Mouse (Mus musculus) heart, postnatal 0 days (tissue): Measurements from ENCODE around the gene 2210016F16Rik. TPM values are rescaled to one million over a fixed set of nuclear protein-coding genes. Genes with fewer than 3 reads are reported as not detected.
A peak's percentile ranks its signal among the peaks of the same experiment; 100 is the strongest.
"Not testable (repeated sequence)": the region's sequence is repeated elsewhere in the genome, so short reads cannot be mapped to it uniquely, and the experiment has no call there.

Experiments used
- ATAC-seq: fragments of 200-750 bp; cut with Nextera tagmentation; 2 replicates; pipeline ENCODE4 v1.8.0; 2017; ENCODE audit warnings: low read depth, moderate number of reproducible peaks, moderate library complexity; ENCODE audit not compliant: insufficient read depth
- DNase-seq: peaks from one replicate; pipeline ENCODE4 v3.0.0-alpha.2; 2016; ENCODE audit warnings: low spot score
- H3K27ac ChIP-seq: fragments of 300-500 bp; sonication (generic); 2 replicates; pipeline ENCODE4 v1.5.1; 2014; ENCODE audit warnings: low read depth, mild to moderate bottlenecking
- H3K27me3 ChIP-seq: fragments of 300-500 bp; sonication (generic); 2 replicates; pipeline ENCODE4 v1.6.1; 2014; ENCODE audit warnings: low read length, mixed read lengths; ENCODE audit not compliant: control insufficient read depth, insufficient read depth
- H3K36me3 ChIP-seq: fragments of 300-500 bp; sonication (generic); replicated peaks from 2 replicates; pipeline ENCODE4 v1.6.1; 2014; ENCODE audit warnings: low read length, mixed read lengths; ENCODE audit not compliant: control insufficient read depth, insufficient read depth
- H3K4me1 ChIP-seq: fragments of 300-500 bp; sonication (generic); 2 replicates; pipeline ENCODE4 v1.6.1; 2014; ENCODE audit warnings: antibody characterized with exemption; ENCODE audit not compliant: control insufficient read depth, insufficient read depth
- H3K4me2 ChIP-seq: fragments of 300-500 bp; sonication (generic); 2 replicates; pipeline ENCODE4 v1.6.1; 2014; ENCODE audit warnings: low read depth, mild to moderate bottlenecking, low read length, moderate library complexity
- H3K4me3 ChIP-seq: fragments of 300-500 bp; sonication (generic); 2 replicates; pipeline ENCODE4 v1.5.1; 2014; ENCODE audit warnings: low read depth, low read length
- H3K9ac ChIP-seq: fragments of 300-500 bp; sonication (generic); replicated peaks from 2 replicates; pipeline ENCODE4 v1.6.1; 2014; ENCODE audit warnings: low read depth, low read length, mixed read lengths
- H3K9me3 ChIP-seq: fragments of 300-500 bp; sonication (generic); replicated peaks from 2 replicates; pipeline ENCODE4 v1.6.1; 2016; ENCODE audit warnings: low read length; ENCODE audit not compliant: control insufficient read depth
- CTCF ChIP-seq: IDR thresholded peaks from 2 replicates; pipeline ENCODE4 v1.5.1; 2016; ENCODE audit warnings: antibody characterized with exemption, control low read depth, low read depth
- EP300 ChIP-seq: IDR thresholded peaks from 2 replicates; pipeline ENCODE4 v1.6.1; 2016; ENCODE audit warnings: antibody characterized with exemption, low read depth
- WGBS: fragments of 180-500 bp; shearing (Covaris S2); extraction: QIAGEN DNeasy Blood & Tissue Kit; methylation state at CpG from one replicate; pipeline ENCODE4 v1.1.7; 2014; 5-methylcytosine and 5-hydroxymethylcytosine counted together
- polyA plus RNA-seq: library from polyadenylated mRNA; unstranded; fragments of >200 nt; fragmentation: Nextera tagmentation; extraction: Ambion mirVana; gene quantifications from 2 replicates; pipeline ENCODE4 v1.2.1, GENCODE M21; 2015
- total RNA-seq: library from RNA; depleted of rRNA; stranded (reverse); fragments of >200 nt; gene quantifications from 2 replicates; pipeline ENCODE4 v1.2.3, GENCODE M21; 2014; ENCODE audit warnings: low replicate concordance

Gene 2210016F16Rik
- total and polyA plus RNA-seq, 2 experiments from 2014 or later: 26.5 to 32.7 TPM

GRCm38 (mm10) chr13:58402003-58402743, 17.1 kb upstream of the 2210016F16Rik start, which contains the start of gene Rmi1:
Gene Rmi1 (plus strand): TSS chr13:58402248.
- no peaks in the 10 kb centered on the region for H3K27me3 ChIP-seq
- H3K4me2 ChIP-seq: peak within 1 kb of the TSS; percentile 89
- peak within 1 kb of the TSS; percentile 97 for H3K27ac ChIP-seq
- peak within 1 kb of the TSS; percentile 88 for H3K4me3 ChIP-seq
- H3K9me3 ChIP-seq: no peaks in the 10 kb centered on the region
- DNase-seq: peak; percentile 96
- peaks cover 14% of the 10 kb centered on the region for H3K36me3 ChIP-seq
- WGBS: under 1% methylated on average over 87 of the region's 91 CpGs
- no peaks in the 10 kb centered on the region for H3K4me1 ChIP-seq
- H3K9ac ChIP-seq: peak within 1 kb of the TSS; percentile 99
- peak; percentile 21; the same call in 1 of the 2 replicates for TF ChIP-seq CTCF
- TF ChIP-seq EP300: peak; percentile 98
- ATAC-seq: peak; percentile 92

- Histone ChIP-seq H3K4me1 (no peaks in the 10 kb centered on the region), H3K9ac (peak overlapping the region; percentile 99), H3K4me2 (peak overlapping the region; percentile 89), H3K27ac (peak overlapping the region; percentile 97), H3K36me3 (peaks cover 21% of the 10 kb centered on the region), H3K9me3 (no peaks in the 10 kb centered on the region), H3K27me3 (no peaks in the 10 kb centered on the region), H3K4me3 (peak overlapping the region; percentile 88)
- peak; percentile 47 for DNase-seq
- peak; percentile 29 for ATAC-seq
- under 1% methylated on average over 61 of the region's 100 CpGs for WGBS
- TF ChIP-seq EP300: no peak
- peak; percentile 18; the same call in 1 of the 2 replicates for TF ChIP-seq CTCF
Measured at GRCm38 (mm10) chr13:58401135-58402002, 16.3 kb upstream of the 2210016F16Rik start.

- no peaks in the 10 kb centered on the region for H3K27me3 ChIP-seq
- WGBS: under 1% methylated on average over 11 of the region's 11 CpGs
- no peaks in the 10 kb centered on the region for H3K9me3 ChIP-seq
- no peak for TF ChIP-seq EP300
- no peak for TF ChIP-seq CTCF
- ATAC-seq (no peak), DNase-seq (no peak)
- H3K4me1 ChIP-seq: no peaks in the 10 kb centered on the region
- H3K36me3 ChIP-seq: peaks cover 29% of the 10 kb centered on the region
- peak overlapping the region; percentile 99 for H3K9ac ChIP-seq
- H3K4me2 ChIP-seq: peak overlapping the region; percentile 89
- H3K4me3 ChIP-seq: peak overlapping the region; percentile 88
- 0 out of 2 replicates have a peak overlapping the region, but pooled peaks have one; percentile 97 for H3K27ac ChIP-seq
Measured at GRCm38 (mm10) chr13:58400576-58400975, 15.6 kb upstream of the 2210016F16Rik start.

GRCm38 (mm10) chr13:58397651-58398050, 12.6 kb upstream of the 2210016F16Rik start:
- ATAC-seq (no peak), DNase-seq (no peak)
- Histone ChIP-seq H3K4me1 (no peaks in the 10 kb centered on the region), H3K9me3 (no peaks in the 10 kb centered on the region), H3K36me3 (peaks cover 54% of the 10 kb centered on the region), H3K9ac (no peak overlapping the region), H3K27me3 (no peaks in the 10 kb centered on the region), H3K4me3 (no peak overlapping the region), H3K27ac (no peak overlapping the region), H3K4me2 (no peak overlapping the region)
- 84% methylated on average over 13 of the region's 13 CpGs for WGBS
- TF ChIP-seq EP300: no peak
- TF ChIP-seq CTCF: no peak

- WGBS: 75% methylated on average over 11 of the region's 11 CpGs
- not testable (repeated sequence) for H3K4me2 ChIP-seq
Measured at GRCm38 (mm10) chr13:58394392-58394791, 9.4 kb upstream of the 2210016F16Rik start.

More at GRCm38 (mm10) chr13:58394392-58394791, 9.4 kb upstream of the 2210016F16Rik start:
- H3K4me3 ChIP-seq, ATAC-seq, H3K9ac ChIP-seq, H3K9me3 ChIP-seq, DNase-seq, H3K27ac ChIP-seq, H3K4me1 ChIP-seq, H3K27me3 ChIP-seq: not testable (repeated sequence)
- peaks cover 73% of the 10 kb centered on the region for H3K36me3 ChIP-seq
